Mouse (Mus musculus) cerebellum, adult 2 months (tissue): Measurements from ENCODE around the gene Gm43552. TPM values are rescaled to one million over a fixed set of nuclear protein-coding genes. Genes with fewer than 3 reads are reported as not detected.

Experiments used
- DNase-seq, 2 experiments: peaks; one replicate each; pipeline ENCODE4 v3.0.0; 2021
- H3K27ac ChIP-seq: fragments of 200-500 bp; 2 replicates; pipeline ENCODE4 v1.5.1; 2012; ENCODE audit warnings: low read length, control low read depth, inconsistent platforms; ENCODE audit not compliant: insufficient read depth
- H3K27me3 ChIP-seq: fragments of 200-500 bp; 2 replicates; pipeline ENCODE4 v1.6.1; 2012; ENCODE audit warnings: inconsistent platforms, mild to moderate bottlenecking, low read length, moderate library complexity; ENCODE audit not compliant: control insufficient read depth, insufficient read depth
- H3K4me1 ChIP-seq: fragments of 200-500 bp; 2 replicates; pipeline ENCODE4 v1.6.1; 2011; ENCODE audit warnings: low read length; ENCODE audit not compliant: control insufficient read depth, insufficient read depth
- H3K4me3 ChIP-seq: fragments of 200-500 bp; replicated peaks from 2 replicates; pipeline ENCODE3; 2011; ENCODE audit warnings: mild to moderate bottlenecking, low read depth, low read length, control low read depth; ENCODE audit not compliant: insufficient read depth
- CTCF ChIP-seq: fragments of 200-500 bp; IDR thresholded peaks from 2 replicates; pipeline ENCODE4 v1.5.1; 2011; ENCODE audit warnings: low read depth, mild to moderate bottlenecking, control low read depth, low read length, moderate library complexity, borderline replicate concordance; ENCODE audit not compliant: insufficient read depth
- POLR2A ChIP-seq: fragments of 200-500 bp; IDR thresholded peaks from 2 replicates; pipeline ENCODE4 v1.6.1; 2011; ENCODE audit warnings: low read length, control low read depth, borderline replicate concordance; ENCODE audit not compliant: insufficient read depth
- WGBS: fragments of 180-500 bp; shearing (Covaris S2); methylation state at CpG from one replicate; pipeline ENCODE4 v1.1.7; 2018; 5-methylcytosine and 5-hydroxymethylcytosine counted together
- polyA plus RNA-seq: library from polyadenylated mRNA; depleted of rRNA; stranded (reverse); fragments of >200 nt; gene quantifications from 2 replicates; pipeline ENCODE4 v1.2.3, GENCODE M21; 2012

Gene Gm43552
- polyA plus RNA-seq, 1 experiment: not detected

GRCm38 (mm10) chr5:65535457-65536067 is 42.9 kb upstream of the Gm43552 start:
- Histone ChIP-seq H3K27me3 (no peaks in the 10 kb centered on the region), H3K4me1 (no peaks in the 10 kb centered on the region; the same call in 1 of the 2 replicates), H3K27ac (no peak overlapping the region), H3K4me3 (no peak overlapping the region)
- DNase-seq: peak; percentile 36 to 59
- 48% methylated on average over 5 of the region's 5 CpGs for WGBS
- TF ChIP-seq POLR2A (no peak), CTCF (0 out of 2 replicates have a peak, but pooled peaks have one; percentile 8)

GRCm38 (mm10) chr5:65534496-65534895 is 41.9 kb upstream of the Gm43552 start:
- H3K4me3 ChIP-seq: no peak overlapping the region
- 66% methylated on average over 4 of the region's 4 CpGs for WGBS
- DNase-seq: no peak

GRCm38 (mm10) chr5:65531283-65531682 is 38.6 kb upstream of the Gm43552 start:
- 66% methylated on average over 3 of the region's 3 CpGs for WGBS
- DNase-seq: no peak
- Histone ChIP-seq H3K27me3 (no peaks in the 10 kb centered on the region), H3K4me3 (no peak overlapping the region), H3K27ac (no peak overlapping the region), H3K4me1 (no peaks in the 10 kb centered on the region)
- no peak for TF ChIP-seq CTCF
- TF ChIP-seq POLR2A: no peak

More at GRCm38 (mm10) chr5:65534496-65534895, 41.9 kb upstream of the Gm43552 start:
- H3K27me3 ChIP-seq: no peaks in the 10 kb centered on the region
- no peaks in the 10 kb centered on the region; the same call in 1 of the 2 replicates for H3K4me1 ChIP-seq
- H3K27ac ChIP-seq: no peak overlapping the region
- TF ChIP-seq POLR2A: no peak
- TF ChIP-seq CTCF: no peak

- Histone ChIP-seq H3K27me3 (no peaks in the 10 kb centered on the region), H3K4me3 (no peak overlapping the region), H3K27ac (no peak overlapping the region), H3K4me1 (no peaks in the 10 kb centered on the region)
- peak in 1 of 2 experiments; percentile 24 for DNase-seq
- 25% methylated on average over 8 of the region's 8 CpGs for WGBS
- TF ChIP-seq POLR2A: no peak
- TF ChIP-seq CTCF: peak; percentile 43; the same call in 1 of the 2 replicates
Measured at GRCm38 (mm10) chr5:65525674-65526443, 33.2 kb upstream of the Gm43552 start.

GRCm38 (mm10) chr5:65524831-65525230 is 32.2 kb upstream of the Gm43552 start:
- H3K27me3 ChIP-seq: no peaks in the 10 kb centered on the region
- TF ChIP-seq CTCF (no peak), POLR2A (no peak)
- H3K4me3 ChIP-seq: no peak overlapping the region
- H3K4me1 ChIP-seq: no peaks in the 10 kb centered on the region
- no peak for DNase-seq
- no peak overlapping the region for H3K27ac ChIP-seq
- 77% methylated on average over 4 of the region's 4 CpGs for WGBS

- no peak overlapping the region for H3K27ac ChIP-seq
- no peaks in the 10 kb centered on the region for H3K4me1 ChIP-seq
- no peak for DNase-seq
- no peak for TF ChIP-seq POLR2A
- no peak for TF ChIP-seq CTCF
- H3K27me3 ChIP-seq: no peaks in the 10 kb centered on the region
- WGBS: 74% methylated on average over 1 of the region's 1 CpGs
- no peak overlapping the region for H3K4me3 ChIP-seq
Measured at GRCm38 (mm10) chr5:65521803-65522202, 29.2 kb upstream of the Gm43552 start.

GRCm38 (mm10) chr5:65514635-65515278 is 22.1 kb upstream of the Gm43552 start:
- TF ChIP-seq POLR2A (no peak), CTCF (no peak)
- no peak overlapping the region for H3K27ac ChIP-seq
- WGBS: 61% methylated on average over 5 of the region's 5 CpGs

GRCm38 (mm10) chr5:65513506-65513905 is 20.9 kb upstream of the Gm43552 start:
- H3K4me3 ChIP-seq: no peak overlapping the region
- TF ChIP-seq POLR2A: no peak
- TF ChIP-seq CTCF: no peak
- WGBS: 60% methylated on average over 3 of the region's 3 CpGs
- H3K27ac ChIP-seq: no peak overlapping the region
- DNase-seq: no peak
- no peaks in the 10 kb centered on the region for H3K27me3 ChIP-seq
- H3K4me1 ChIP-seq: no peaks in the 10 kb centered on the region

More at GRCm38 (mm10) chr5:65514635-65515278, 22.1 kb upstream of the Gm43552 start:
- Histone ChIP-seq H3K4me1 (no peaks in the 10 kb centered on the region), H3K4me3 (no peak overlapping the region), H3K27me3 (no peaks in the 10 kb centered on the region)
- no peak for DNase-seq
